Mouse (Mus musculus) right cerebral cortex, adult 18-20 months (tissue): ENCODE results near the gene Ptpa.
"Not testable (repeated sequence)": the region's sequence is repeated elsewhere in the genome, so short reads cannot be mapped to it uniquely, and the experiment has no call there.

Experiments
- DNase-seq: peaks from one replicate; pipeline ENCODE4 v3.0.0; 2022; ENCODE audit warnings: mixed read lengths

Gene Ptpa

DNA sequence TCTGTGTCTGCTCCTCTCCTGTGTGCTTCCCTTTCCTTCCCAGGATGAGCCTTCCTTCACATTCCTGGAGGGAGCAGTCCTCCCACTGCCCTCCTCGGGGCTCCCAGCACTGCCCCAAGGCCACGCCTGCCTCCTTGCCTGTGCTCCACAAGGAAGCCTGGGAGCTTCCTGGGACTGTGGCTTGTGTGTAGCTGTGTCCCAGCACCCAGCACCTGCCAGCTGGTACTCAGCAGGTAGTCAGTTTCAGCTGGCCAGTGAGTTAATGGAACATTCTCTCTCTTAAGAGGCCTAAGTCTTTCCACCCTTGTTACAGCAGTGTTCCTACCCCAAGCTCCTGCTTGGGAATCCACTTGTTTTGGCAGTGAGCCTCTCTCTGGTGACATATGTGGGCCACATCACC lies 13.0 kb upstream of the Ptpa start:
- DNase-seq, result no peak

DNA sequence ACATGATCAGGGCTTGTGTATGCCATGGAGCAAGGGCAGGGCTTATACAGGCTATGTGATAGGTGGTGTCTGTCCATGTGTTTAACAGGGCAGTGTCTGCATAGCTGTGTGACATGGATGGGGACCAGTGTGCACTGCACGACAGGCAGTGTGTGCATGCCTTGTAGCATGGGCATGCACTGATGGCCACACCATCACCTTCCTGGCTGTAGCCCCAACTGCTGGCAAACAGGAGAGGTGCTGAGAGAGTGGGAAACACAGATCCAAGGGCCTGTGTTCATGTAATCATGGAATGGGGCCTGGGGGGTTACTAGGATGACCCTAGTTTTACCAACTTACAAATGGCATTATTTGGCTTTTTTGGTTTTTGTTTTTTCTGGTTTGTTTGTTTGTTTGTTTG lies 12.0 kb upstream of the Ptpa start:
- DNase-seq, result no peak

DNA sequence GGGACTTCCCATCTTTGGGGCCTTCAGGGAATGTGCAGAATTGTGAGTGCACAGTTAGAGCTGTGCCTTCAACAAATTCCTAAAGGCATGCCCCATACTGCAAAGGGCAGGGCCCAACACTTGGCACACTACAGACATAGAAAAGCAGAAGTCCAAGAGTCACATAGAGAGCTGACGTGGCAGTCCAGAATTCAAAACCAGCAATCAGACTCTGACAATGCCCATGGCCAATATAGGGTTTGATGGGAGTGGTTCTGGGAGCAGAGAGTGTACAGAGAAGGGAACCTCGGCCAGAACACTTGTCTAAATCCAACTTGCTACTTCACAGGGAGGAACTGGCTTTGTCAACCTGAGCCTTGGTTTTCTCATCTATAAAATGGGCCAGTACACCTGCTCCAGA lies 8.6 kb upstream of the Ptpa start:
- DNase-seq, result no peak

DNA sequence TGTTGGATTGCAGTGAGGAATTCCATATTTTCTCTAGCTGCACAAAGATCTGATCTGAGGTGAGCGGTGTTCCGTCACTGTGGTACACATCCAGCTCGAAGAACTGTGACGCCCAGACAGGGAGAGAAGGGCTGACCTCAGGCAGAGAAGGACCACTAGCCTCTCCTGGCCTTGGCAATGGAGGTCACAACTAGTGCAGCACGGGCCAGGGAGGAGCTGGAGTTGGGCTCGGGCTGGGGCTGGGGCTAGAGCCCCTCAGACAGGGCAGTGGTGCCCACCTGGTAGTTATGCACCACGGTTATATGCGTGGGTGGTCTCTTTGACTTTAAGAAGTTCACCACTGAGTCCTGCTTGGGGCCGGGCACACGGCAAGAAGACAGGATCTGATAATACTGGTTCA lies 8.1 kb upstream of the Ptpa start:
- DNase-seq, result no peak

DNA sequence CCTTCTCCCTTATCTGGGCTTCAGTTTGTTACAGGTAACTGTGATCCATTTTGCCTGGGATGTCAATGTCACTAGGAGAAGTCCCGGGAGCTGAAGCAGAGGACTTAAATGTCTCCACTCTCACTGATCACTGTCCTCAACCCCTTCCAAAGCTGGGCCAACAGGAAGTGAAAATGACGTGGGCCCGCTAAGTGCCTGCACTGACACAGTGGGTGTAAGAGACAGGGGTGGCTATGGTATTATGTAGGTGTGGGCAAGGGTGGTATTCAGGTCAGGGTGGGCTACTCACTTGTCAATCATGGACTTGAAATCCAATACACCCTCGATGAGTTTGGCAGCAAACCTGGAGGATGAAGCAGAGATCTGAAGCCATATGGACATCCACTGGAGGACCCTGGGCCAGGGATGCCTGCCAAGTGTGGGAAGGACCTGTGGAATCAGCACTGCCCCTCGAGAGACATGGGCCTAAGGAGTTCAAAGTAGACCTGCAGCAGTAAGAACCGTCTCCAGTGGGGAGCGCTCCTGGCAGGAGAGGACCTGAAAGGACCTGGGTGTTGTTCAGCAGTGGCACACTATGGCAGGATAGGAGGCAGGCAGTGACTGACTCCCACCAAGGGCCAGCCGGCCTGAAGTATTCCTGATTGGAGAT lies 7.3 kb upstream of the Ptpa start:
- DNase-seq, result no peak

DNA sequence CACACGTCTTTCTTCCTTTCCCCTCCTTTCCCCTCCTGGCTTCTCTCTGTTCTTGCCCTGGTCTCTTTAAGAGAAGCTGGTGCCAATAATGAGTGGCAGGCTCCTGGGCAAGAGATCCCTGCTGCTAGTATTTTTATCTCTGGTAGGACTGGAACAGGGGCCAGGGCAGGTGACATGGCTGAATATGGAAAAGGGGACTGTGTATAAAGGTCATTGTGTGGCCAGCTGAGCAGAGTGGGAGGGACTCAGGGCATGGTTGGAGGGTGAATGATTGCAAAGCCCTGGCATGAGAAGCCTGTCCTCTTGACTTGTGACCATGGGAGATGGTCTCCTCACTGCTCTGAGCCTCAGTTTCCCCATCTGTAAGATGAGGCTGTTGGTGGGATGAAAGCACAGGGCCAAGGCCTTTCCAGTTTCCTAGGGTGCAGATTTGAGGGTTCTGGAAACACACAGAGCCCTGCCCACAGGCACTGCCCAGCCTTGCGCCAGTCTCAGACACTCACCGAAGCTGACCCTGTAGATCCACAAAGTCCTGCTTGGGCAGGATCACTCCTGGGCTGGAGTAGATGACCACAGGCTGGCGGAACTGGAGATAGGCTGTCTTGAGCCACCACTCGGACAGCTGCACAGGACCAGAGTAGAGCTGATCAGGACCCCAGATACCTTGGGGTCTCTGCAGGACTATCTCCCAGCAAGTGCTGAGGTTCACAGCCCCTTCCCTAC lies 6.2 kb upstream of the Ptpa start:
- DNase-seq, result no peak

DNA sequence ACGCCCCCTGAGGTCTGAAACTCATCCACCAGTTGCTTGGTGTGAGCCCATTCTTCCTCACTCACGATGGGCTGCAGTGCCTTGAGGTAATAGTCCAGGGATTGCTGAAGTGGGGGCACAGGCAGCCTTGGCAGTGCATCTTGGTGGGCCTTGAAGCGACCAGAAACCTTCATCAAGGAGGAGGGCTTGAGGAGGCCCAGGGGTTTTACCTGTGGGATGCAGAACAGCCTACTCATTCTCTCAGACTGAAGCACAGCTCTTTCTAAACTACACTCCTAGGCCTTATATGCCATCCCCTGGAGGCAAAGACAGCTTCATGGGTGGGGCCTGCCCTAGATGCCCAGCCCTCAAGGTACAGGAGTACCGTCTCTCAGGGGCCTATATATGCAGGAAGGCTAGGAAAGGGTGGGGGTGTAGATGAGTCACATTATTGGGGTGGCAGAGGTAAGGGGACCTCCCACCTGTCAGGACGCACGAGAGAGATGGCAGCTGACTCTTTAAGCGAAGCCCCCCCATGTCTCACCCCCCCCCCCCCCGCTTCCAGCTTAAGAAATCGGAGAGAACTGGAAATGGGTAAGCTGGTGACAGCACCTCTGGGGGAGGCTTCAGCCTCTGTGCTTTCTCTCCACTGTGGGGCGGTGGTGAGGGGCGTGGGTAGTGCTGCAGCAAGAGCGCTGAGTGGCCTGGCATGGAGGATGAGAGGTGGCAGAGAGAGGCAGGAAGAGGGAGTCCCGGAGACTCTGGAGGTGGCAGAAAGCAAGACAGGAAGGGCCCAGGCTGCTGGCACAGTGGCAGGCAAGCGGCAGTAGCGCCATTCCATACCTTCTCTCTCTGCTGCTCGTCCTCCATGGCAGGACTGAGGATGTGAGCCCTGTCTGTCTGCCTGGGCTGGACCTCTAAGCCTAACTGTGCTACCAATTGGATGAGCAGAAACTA lies 2.5 kb upstream of the Ptpa start:
- peak; percentile 89 for DNase-seq

DNA sequence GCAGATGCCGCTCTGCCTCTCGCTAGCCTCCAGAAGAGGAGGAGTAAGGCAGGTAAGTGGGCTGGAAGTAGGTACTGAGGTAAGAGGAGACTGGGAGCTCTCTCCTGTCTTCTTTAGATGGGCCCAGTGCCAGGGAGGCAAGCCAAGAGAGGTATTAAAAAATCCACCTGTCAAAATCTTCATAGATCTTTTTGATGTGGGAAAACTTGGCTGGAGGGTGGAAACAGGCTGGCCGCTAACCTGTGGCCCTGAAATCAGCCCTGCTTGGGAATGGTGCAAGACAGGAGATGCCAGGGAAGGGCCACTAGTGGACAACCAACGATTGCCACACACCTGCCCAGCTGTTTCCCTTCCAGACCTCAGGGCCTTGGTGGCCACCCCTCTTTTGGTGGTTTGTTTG lies 1.7 kb upstream of the Ptpa start:
- DNase-seq, result no peak

DNA sequence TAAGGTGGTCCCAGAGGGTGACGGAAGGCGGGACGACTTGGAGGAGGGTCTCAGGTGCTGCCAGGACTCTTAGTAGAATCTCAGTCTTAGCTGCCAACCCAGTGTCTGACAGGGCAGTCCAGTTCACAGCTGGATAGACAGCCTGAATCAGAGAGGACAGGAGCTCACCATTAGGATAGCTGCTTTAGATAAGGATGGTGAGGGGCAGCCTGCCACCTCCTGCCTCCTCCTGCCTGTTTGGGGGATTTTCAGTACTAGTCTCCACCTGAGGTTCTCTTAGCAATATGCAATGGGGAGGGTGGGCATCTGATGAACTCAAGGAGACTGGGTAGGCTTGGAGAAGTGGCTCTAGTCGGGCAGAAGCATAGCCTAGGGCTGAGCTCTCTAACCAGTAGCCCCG lies 1.2 kb upstream of the Ptpa start:
- no peak for DNase-seq

DNA sequence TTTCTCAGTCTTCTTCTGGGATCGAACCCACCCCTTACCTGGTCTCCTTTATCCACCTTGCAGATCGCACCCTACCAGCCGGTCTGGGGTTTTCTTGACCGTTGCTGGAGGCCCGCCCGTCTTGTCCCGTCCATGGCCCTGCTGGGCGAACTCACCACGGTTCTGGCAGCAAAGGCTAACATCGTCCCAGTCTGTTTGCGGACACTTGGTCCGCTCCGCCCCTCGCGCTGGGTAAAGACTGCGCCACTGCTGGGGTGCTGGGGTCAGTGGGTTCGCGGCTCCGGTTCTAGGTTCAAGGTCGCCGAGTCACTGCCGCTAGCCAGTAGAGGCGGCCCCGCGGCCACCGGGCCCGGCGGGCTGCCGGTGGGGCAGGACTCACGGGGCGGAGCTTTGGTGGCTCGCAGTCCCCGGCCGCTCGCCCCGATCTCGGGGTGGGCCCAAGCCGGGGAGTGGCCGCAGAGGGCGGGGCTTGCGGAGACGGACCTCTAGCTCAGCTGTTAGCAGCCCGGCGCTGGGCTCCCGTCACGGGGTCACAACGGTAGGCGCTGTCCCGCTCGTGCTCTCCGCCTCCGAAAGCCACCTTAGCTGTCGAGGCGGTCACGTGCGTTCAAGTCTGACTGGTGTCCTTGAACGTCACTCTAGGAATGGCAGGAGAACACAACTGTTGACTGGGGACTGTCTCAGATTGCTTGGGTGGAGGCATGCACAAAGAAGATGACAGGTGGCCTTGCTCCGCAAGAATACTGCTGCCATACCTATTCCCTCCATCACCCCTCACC lies 493 bp upstream of the Ptpa start, which contains the start of gene Crat:
TSS of gene Crat (minus strand) at position 657 of the 779 bp plus-strand sequence.
- DNase-seq, result peak; percentile 94

DNA sequence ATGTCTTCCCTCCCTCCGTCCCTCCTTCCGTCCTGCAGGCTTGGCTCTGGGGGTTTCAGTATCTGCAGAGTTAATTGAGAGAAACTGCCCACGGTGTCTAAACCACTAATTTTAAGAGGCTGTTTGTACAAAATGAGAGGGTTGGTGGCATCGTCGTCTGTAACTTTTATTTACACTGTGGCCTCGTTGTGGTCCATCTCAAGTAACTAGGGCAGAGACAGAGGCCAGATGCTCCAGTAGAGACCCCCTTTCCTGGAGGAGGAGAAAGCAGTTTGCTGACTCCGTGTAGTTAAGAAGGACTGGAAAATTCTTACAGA lies 768 bp downstream of the Ptpa start:
- DNase-seq, result no peak

DNA sequence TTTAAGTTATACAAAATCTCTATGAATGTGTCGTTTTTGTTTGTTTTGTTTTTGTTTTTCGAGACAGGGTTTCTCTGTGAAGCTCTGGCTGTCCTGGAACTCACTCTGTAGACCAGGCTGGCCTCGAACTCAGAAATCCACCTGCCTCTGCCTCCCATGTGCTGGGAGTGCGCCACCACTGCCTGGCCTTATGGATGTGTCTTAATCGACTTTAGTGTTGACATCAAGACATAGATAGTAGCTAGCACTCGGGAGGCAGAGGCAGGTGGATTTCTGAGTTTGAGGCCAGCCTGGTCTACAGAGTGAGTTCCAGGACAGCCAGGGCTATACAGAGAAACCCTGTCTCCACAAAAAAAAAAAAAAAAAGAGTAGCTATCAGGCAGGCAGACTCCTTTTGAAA lies 1.3 kb downstream of the Ptpa start:
- not testable (repeated sequence) for DNase-seq

DNA sequence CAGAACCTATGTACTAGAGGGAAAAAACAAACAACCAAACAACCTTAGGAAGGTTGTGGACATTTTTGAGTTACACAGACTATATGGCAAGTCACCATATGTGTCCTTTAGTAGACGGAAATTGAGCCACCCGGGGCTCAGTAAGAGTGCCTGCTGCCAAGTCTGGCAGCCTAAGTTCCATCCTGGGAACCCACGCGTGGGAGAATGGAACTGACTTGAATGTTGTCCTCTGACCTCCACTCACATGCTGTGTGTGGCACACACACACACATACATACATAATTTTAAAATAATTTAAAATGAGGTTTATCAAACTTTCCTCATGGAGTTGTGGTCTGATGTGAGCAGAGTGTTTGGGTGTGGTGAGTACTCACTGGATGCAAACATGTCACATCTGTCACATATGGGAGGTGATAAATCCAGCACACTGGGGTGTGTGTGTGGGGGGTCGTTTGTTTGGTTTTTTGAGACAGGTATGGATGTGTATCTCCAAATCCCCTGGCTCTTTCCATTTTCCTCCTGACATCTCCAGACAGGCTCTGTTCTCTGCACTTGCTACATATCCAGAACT lies 1.8 kb downstream of the Ptpa start:
- DNase-seq, result no peak

DNA sequence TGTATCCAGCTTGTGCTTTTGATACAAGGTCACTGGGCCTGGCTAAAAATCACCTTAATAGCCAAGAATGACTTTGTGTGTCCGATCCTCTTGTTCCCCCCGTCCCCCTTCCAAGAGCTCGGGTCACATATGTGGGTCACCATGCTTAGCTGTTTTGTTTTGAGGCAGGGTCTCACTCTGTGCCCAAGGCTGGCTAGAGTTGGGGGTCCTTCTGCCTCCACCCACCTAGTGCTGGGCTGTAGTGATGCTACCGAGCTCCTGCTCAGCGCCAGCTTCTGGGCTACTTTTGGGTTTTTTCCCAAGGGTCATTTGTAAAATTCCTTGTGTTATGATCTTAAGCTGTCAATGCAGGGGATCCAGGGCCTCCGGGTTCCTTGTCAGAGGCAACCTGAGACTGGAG lies 2.4 kb downstream of the Ptpa start:
- DNase-seq, result no peak

DNA sequence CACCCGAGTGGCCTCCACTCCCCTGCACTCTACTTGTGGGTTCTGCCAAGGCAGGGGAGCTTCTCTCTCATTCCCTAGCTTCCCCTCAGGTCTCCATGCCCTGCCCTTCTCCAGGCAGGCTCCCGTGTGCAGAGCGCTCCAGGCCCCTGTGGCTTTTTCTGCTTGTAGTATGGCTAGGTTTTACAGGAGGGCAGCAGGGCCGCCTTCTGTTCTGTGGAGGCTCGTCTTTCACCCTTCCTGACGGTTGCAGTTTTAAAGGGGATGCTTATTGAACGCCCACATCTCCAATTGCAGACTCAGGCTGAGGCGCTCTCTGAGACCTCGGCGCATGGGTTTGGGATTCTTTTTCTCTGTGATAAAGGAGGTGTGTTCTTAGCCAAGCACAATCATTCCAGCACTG lies 3.3 kb downstream of the Ptpa start:
- no peak for DNase-seq

DNA sequence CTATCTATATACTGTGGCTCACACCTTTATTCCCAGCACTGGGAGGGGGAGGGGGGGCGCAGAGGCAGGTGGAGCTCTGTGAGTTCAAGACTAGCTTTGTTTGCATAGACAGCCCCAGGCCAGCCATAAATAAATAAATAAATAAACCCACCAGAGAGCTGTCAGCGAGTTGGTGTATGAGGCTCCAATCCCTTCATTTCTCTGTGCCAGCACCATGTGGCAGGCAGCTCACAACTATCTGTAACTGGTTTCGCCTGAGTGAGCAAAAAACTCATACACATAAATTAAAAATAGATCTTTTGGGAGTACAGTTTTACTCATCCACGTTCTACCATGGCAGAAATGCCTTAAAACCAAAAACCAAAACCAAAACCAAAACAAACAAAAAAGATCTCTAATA lies 5.6 kb downstream of the Ptpa start:
- no peak for DNase-seq

DNA sequence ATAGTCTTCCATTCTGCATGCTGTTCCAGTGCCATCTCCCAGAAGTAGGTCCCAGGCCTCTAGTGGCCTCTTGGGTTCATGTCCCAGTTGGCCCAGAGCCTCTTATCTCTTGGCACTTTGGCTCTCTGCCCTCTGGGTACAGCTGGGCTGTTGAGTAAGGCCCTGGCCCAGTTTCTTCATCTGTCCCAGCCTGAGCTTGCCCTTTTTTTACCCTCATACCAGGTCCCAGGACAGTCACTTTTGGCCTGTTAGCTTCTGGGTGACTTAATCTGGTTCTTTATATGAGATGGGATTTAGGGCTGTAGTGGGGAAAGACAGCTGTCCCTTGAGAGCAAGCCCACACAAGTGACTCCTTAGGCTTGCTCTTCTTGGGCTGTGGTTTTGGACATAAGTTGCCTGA lies 13.3 kb downstream of the Ptpa start:
- DNase-seq, result no peak

DNA sequence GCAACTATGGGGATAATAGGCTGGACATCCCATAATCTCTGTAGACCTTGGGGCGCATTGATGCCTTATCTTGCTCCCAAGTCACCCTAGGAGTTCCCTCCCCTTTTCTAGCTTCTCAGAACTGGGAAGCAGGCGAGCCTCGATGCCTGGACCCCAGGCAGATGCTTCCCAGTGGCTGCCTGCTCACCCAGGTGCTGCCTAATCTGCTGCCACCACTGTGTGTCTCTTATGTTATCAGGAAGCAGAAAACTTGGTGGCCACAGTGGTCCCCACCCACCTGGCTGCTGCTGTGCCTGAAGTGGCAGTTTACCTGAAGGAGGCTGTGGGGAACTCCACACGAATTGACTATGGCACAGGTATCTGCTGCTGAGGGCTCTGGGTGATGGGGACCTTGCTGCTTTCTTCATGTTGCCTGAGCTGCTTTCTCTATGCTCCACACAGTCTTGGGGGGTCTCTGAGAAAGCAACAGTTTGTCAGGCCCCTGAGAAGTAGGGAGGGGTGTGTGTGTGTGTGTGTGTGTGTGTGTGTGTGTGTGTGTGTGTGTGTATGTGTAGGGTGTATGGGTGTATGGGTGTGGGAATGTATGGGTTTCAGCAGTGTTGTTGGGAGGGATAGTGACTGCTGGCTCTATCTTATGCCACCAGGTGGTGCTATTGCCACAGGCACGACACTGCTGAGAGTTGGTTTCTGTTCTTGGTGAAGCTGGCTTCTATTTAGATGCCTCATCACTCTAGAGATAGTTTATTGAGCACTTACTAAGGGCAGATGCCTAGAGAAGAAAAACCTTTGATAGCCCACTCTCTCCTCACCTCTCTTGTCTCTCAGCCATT lies 19.7 kb downstream of the Ptpa start:
- DNase-seq, result peak; percentile 71

DNA sequence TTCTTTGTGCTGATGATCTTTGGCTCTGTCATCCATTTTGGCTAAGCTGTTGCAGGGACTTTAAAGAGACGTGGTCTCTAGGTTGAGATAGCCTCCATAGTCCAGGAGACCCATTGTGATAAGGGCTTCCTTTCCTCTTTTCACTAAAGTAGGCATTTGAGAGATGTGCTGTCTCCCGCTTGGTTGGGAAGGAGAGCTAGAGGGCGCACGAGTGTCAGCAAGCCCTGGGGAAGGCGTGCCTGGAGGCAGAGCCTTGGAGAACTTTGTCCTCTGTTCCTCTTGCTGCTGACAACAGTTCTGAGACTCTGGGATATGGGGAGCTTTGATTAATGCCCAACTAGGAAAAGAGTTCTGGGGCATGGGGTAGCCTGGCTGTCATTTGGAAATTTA lies 20.3 kb downstream of the Ptpa start:
- no peak for DNase-seq

DNA sequence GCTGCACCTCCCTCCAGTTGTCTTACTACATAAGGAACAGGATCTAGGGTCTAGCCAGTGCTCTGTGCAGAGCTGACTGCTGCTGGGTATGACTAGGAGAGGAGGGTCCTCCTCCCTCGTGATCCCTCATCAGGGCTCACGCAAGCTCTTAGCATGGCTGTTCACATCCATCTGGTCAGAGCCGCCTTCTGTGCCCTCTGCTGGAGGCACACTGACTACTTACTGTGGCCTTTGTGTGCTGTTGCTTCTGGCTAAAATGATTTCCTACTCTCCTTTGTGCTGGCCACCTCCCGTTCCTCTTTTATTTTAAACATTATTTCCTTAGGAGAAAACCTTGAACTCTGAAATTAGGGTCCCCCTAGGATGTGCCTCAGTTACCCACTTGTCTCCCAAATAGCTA lies 21.0 kb downstream of the Ptpa start:
- no peak for DNase-seq

DNA sequence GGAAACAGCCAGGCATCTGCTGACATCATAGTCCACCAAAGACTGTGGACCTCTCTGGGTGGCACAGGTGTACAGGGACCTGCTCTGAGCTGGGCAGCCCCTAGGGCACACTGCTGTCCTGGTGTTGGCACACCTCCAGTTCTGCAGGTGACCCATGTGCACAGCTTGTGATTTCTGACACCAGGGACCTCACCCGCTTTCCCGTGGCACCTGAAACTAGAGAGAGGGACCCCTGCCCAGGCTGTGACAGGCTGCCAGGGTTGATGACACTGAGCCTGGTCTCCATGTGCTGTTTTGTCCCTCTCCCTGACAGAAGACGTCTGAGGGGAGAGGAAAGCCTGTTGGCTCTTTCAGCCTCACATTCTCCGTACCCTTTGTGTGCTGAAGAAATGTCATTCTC lies 22.0 kb downstream of the Ptpa start:
- DNase-seq, result no peak

DNA sequence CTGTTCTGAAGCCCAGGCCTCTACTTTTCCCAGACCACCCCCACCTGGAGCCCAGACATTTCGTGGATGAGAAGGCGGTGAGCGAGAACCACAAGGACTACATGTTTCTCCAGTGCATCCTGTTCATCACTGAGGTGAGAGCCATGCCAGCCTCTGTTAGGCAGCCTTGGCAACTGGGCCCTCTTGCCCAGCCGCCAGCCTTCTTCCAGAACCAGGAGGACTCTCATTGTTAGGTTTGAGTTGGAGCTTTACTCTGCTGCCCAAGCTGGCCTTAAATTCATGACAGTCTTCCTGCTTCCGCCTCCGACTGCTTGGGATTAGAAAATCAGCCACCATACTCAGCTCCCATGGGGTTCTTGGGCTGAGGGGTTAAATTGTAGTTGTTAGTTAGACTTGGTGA lies 23.8 kb downstream of the Ptpa start:
- no peak for DNase-seq
